Mouse (Mus musculus): ENCODE results near the gene Arg2.

Gene Arg2

GRCm38 (mm10) chr12:79130299-79131177 is at the start of gene Arg2:
Gene Arg2, plus strand, starts transcription at chr12:79130777.
- in situ Hi-C loops (cut with MboI, MseI): no loop called here

GRCm38 (mm10) chr12:79089182-79089812 is 41.3 kb upstream of the Arg2 start, which contains the start of gene Pigh:
Gene Pigh, minus strand, starts transcription at chr12:79089651.
- in situ Hi-C loops (cut with MboI, MseI): loop anchor here (5.0 kb wide), 1 partner anchor 57 kb away; no protein-coding TSS in a partner anchor

- in situ Hi-C loops (cut with MboI, MseI): no loop called here
Measured at GRCm38 (mm10) chr12:79092569-79092968, 38.0 kb upstream of the Arg2 start.

GRCm38 (mm10) chr12:79097106-79097752 is 33.3 kb upstream of the Arg2 start:
- in situ Hi-C loops (cut with MboI, MseI): no loop called here

- in situ Hi-C loops (cut with MboI, MseI): no loop called here
Measured at GRCm38 (mm10) chr12:79103773-79104172, 26.8 kb upstream of the Arg2 start.

- in situ Hi-C loops (cut with MboI, MseI): no loop called here
Measured at GRCm38 (mm10) chr12:79104544-79104943, 26.0 kb upstream of the Arg2 start.

- in situ Hi-C loops (cut with MboI, MseI): loop anchor here (5.0 kb wide), 1 partner anchor 193 kb away; no protein-coding TSS in a partner anchor
Measured at GRCm38 (mm10) chr12:79105312-79105711, 25.3 kb upstream of the Arg2 start.

GRCm38 (mm10) chr12:79118991-79119390 is 11.6 kb upstream of the Arg2 start:
- in situ Hi-C loops (cut with MboI, MseI): no loop called here

- in situ Hi-C loops (cut with MboI, MseI): no loop called here
Measured at GRCm38 (mm10) chr12:79122820-79123219, 7.8 kb upstream of the Arg2 start.

GRCm38 (mm10) chr12:79131178-79131675 is 650 bp downstream of the Arg2 start:
- in situ Hi-C loops (cut with MboI, MseI): no loop called here

GRCm38 (mm10) chr12:79131706-79132460 is 1.3 kb downstream of the Arg2 start:
- in situ Hi-C loops (cut with MboI, MseI): no loop called here

GRCm38 (mm10) chr12:79134676-79135075 is 4.1 kb downstream of the Arg2 start:
- in situ Hi-C loops (cut with MboI, MseI): no loop called here

GRCm38 (mm10) chr12:79135105-79135504 is 4.5 kb downstream of the Arg2 start:
- in situ Hi-C loops (cut with MboI, MseI): no loop called here

GRCm38 (mm10) chr12:79136949-79137348 is 6.4 kb downstream of the Arg2 start:
- in situ Hi-C loops (cut with MboI, MseI): no loop called here

GRCm38 (mm10) chr12:79138999-79139398 is 8.4 kb downstream of the Arg2 start:
- in situ Hi-C loops (cut with MboI, MseI): no loop called here

- in situ Hi-C loops (cut with MboI, MseI): no loop called here
Measured at GRCm38 (mm10) chr12:79139417-79139816, 8.8 kb downstream of the Arg2 start.

- in situ Hi-C loops (cut with MboI, MseI): no loop called here
Measured at GRCm38 (mm10) chr12:79140811-79141210, 10.2 kb downstream of the Arg2 start.

- in situ Hi-C loops (cut with MboI, MseI): no loop called here
Measured at GRCm38 (mm10) chr12:79141384-79141783, 10.8 kb downstream of the Arg2 start.

GRCm38 (mm10) chr12:79149653-79150052 is 19.1 kb downstream of the Arg2 start:
- in situ Hi-C loops (cut with MboI, MseI): no loop called here

- in situ Hi-C loops (cut with MboI, MseI): no loop called here
Measured at GRCm38 (mm10) chr12:79162876-79163275, 32.3 kb downstream of the Arg2 start.

GRCm38 (mm10) chr12:79169173-79169572 is 38.6 kb downstream of the Arg2 start:
- in situ Hi-C loops (cut with MboI, MseI): no loop called here
